Mouse (Mus musculus): Measurements from ENCODE around the gene Ggn. TPM values are rescaled to one million over a fixed set of nuclear protein-coding genes. Genes with fewer than 3 reads are reported as not detected.

Ggn gene
- total and polyA plus RNA-seq, 3 experiments: 0.13 to 1.0 (median 0.30) TPM

DNA sequence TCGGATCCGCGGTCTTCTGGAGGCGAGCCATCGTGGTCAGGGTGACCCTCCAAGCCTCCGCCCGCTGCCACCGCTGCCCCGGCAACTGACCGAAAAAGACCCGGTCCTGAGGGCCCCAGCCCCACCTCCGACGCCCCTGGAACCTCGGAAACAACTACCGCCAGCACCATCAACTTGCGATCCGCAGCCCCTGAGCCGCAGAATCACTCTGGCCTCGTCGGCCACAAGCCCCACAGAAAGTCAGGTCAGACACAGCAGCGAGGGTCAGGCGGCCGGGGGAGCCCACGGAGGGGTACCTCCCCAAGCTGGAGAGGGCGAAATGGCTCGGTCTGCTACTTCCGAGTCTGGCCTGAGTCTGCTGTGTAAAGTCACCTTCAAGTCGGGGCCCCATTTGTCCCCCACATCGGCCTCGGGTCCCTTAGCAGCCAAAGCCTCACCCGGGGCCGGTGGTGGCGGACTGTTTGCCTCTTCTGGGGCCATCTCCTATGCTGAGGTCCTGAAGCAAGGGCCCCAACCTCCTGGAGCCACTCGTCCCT, 1.6 kb downstream of the Ggn start:
- peak overlapping the region in 1 of 3 experiments; percentile 85 for H3K4me3 ChIP-seq (replicated peaks in 1 of 3; ENCODE audit: low read depth in 2 of 3, low read length in 2 of 3, poor library complexity in 1 of 3)
- H3K9ac ChIP-seq (ENCODE audit: insufficient read depth, low read depth): no peak overlapping the region

DNA sequence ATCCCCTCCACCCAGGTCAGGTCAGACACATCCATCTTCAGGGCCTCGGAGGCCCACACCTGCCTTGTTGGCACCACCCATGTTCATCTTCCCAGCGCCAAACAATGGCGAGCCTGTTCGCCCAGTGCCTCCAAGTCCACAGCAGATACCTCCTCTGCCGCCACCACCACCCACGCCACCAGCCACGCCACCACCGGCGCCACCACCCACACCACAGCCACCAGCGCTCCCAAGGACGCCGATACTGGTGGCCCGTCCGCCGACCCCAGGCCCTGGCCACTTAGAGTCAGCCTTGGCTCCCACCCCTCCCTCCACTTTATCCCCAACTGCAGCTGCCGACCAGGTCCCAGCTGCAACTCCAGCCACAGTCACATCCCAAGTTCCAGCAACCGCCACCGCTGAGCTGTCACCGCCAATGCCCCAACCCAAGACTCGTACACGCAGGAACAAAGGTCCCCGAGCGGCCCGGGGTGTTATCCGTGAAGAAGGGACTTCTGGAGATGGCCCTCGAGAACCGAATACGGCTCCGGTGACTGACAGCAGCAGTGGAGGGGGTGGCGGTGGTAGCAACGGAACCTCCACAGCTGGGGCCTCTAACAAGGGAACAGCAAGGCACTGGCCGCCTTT, 2.5 kb downstream of the Ggn start:
- H3K4me2 ChIP-seq (ENCODE audit: insufficient read depth, low read depth, poor library complexity, severe bottlenecking): no peak overlapping the region
- peaks cover 10% of the 10 kb centered on the region for H3K79me2 ChIP-seq (replicated peaks; ENCODE audit: control insufficient read depth, extremely low read depth, insufficient read depth, poor library complexity, severe bottlenecking)
- no peak for DNase-seq (ENCODE audit: extremely low read depth)
- no peak overlapping the region for H3K4me3 ChIP-seq (replicated peaks in 1 of 3; ENCODE audit: low read depth in 2 of 3, low read length in 2 of 3, poor library complexity in 1 of 3)
- H3K27me3 ChIP-seq (replicated peaks): no peaks in the 10 kb centered on the region
- in situ Hi-C loops (cut with MboI; ENCODE audit: low pct_ligation_motif_present, low pct_unique_long_range_greater_than_20kb, low sequenced_read_pairs): no loop called here
- no peak overlapping the region for H3K27ac ChIP-seq (ENCODE audit: insufficient read depth, low read depth)
- peaks cover 12 to 31% of the 10 kb centered on the region in 2 experiments for H3K4me1 ChIP-seq (ENCODE audit: control insufficient read depth in 1 of 2, insufficient read depth in 2 of 2)
- H3K9ac ChIP-seq (ENCODE audit: insufficient read depth, low read depth): no peak overlapping the region
- dilution Hi-C loops (cut with MboI; ENCODE audit: extremely low pct_ligation_motif_present, extremely low pct_unique_long_range_greater_than_20kb, low sequenced_read_pairs): no loop called here
- H3K9me3 ChIP-seq (replicated peaks; ENCODE audit: low read length): no peaks in the 10 kb centered on the region
- H3K36me3 ChIP-seq (replicated peaks in 1 of 2; ENCODE audit: control insufficient read depth in 1 of 2, insufficient read depth in 1 of 2, low read length in 1 of 2): peaks cover 50 to 60% of the 10 kb centered on the region in 2 experiments
- TF ChIP-seq CHD2 (IDR thresholded peaks at IDR 0.05; ENCODE audit: low read length) (no peak), EP300 (IDR thresholded peaks at IDR 0.05; ENCODE audit: low read length) (no peak), MYC (IDR thresholded peaks at IDR 0.05; ENCODE audit: low read depth, low read length) (no peak), UBTF (IDR thresholded peaks at IDR 0.05; ENCODE audit: low read depth, low read length) (no peak), ZMIZ1 (IDR thresholded peaks at IDR 0.05; ENCODE audit: low read depth, low read length) (no peak), JUN (IDR thresholded peaks at IDR 0.05; ENCODE audit: insufficient read depth, low read depth, low read length) (no peak)

More for the DNA sequence above, 1.6 kb downstream of the Ggn start:
- H3K27me3 ChIP-seq (replicated peaks): no peaks in the 10 kb centered on the region
- H3K27ac ChIP-seq (ENCODE audit: insufficient read depth, low read depth): no peak overlapping the region
- no peak for DNase-seq (ENCODE audit: extremely low read depth)
- dilution Hi-C loops (cut with MboI; ENCODE audit: extremely low pct_ligation_motif_present, extremely low pct_unique_long_range_greater_than_20kb, low sequenced_read_pairs) (no loop called here), in situ Hi-C loops (cut with MboI; ENCODE audit: low pct_ligation_motif_present, low pct_unique_long_range_greater_than_20kb, low sequenced_read_pairs) (no loop called here)
- H3K4me1 ChIP-seq (ENCODE audit: control insufficient read depth in 1 of 2, insufficient read depth in 2 of 2): peaks cover 12 to 31% of the 10 kb centered on the region in 2 experiments
- H3K79me2 ChIP-seq (replicated peaks; ENCODE audit: control insufficient read depth, extremely low read depth, insufficient read depth, poor library complexity, severe bottlenecking): peaks cover 2% of the 10 kb centered on the region; the same call in 1 of the 2 replicates
- no peaks in the 10 kb centered on the region for H3K9me3 ChIP-seq (replicated peaks; ENCODE audit: low read length)
- TF ChIP-seq SMC3 (IDR thresholded peaks at IDR 0.05; ENCODE audit: low read depth, low read length) (no peak), SIN3A (IDR thresholded peaks at IDR 0.05; ENCODE audit: low read length) (no peak), BHLHE40 (IDR thresholded peaks at IDR 0.05; ENCODE audit: low read depth, low read length) (no peak), USF1 (IDR thresholded peaks at IDR 0.05; ENCODE audit: low read depth, low read length) (no peak), MAZ (IDR thresholded peaks at IDR 0.05; ENCODE audit: low read depth, low read length) (no peak), ZMIZ1 (IDR thresholded peaks at IDR 0.05; ENCODE audit: low read depth, low read length) (no peak), CTCF (conservative IDR thresholded peaks at IDR 0.05 in 1 of 2, IDR thresholded peaks at IDR 0.05 in 1 of 2; ENCODE audit: low read depth in 2 of 2, low read length in 2 of 2) (no peak), EP300 (IDR thresholded peaks at IDR 0.05; ENCODE audit: low read length) (no peak), MAFK (IDR thresholded peaks at IDR 0.05; ENCODE audit: insufficient replicate concordance, low read length) (no peak), MXI1 (IDR thresholded peaks at IDR 0.05; ENCODE audit: low read depth, low read length) (no peak), CHD2 (IDR thresholded peaks at IDR 0.05; ENCODE audit: low read length) (no peak), ZC3H11A (IDR thresholded peaks at IDR 0.05; ENCODE audit: low read depth, low read length) (no peak), CHD1 (IDR thresholded peaks at IDR 0.05; ENCODE audit: low read depth, low read length) (no peak), NELFE (IDR thresholded peaks at IDR 0.05; ENCODE audit: low read depth, low read length) (no peak), RAD21 (IDR thresholded peaks at IDR 0.05; ENCODE audit: low read depth, low read length) (no peak), HCFC1 (IDR thresholded peaks at IDR 0.05; ENCODE audit: low read depth, low read length) (no peak), ELF1 (IDR thresholded peaks at IDR 0.05; ENCODE audit: low read depth, low read length) (no peak)
- peak overlapping the region; percentile 84 for H3K4me2 ChIP-seq (ENCODE audit: insufficient read depth, low read depth, poor library complexity, severe bottlenecking)
- H3K36me3 ChIP-seq (replicated peaks in 1 of 2; ENCODE audit: control insufficient read depth in 1 of 2, insufficient read depth in 1 of 2, low read length in 1 of 2): peaks cover 43 to 56% of the 10 kb centered on the region in 2 experiments
